Mouse (Mus musculus): ENCODE data around the gene Ddx28. TPM values are rescaled to one million over a fixed set of nuclear protein-coding genes. Genes with fewer than 3 reads are reported as not detected.
A peak's percentile ranks its signal among the peaks of the same experiment; 100 is the strongest.
"Not testable (repeated sequence)": the region's sequence is repeated elsewhere in the genome, so short reads cannot be mapped to it uniquely, and the experiment has no call there.

The Ddx28 gene
- polyA plus RNA-seq, 1 experiment from 2014 or later: 12.9 TPM

GRCm38 (mm10) chr8:106012203-106012602 lies 521 bp upstream of the Ddx28 start:
- H3K9ac ChIP-seq: peak overlapping the region; percentile 94
- ATAC-seq (ENCODE audit: low read depth): peak; percentile 36; the same call in 1 of the 2 replicates
- H3K36me3 ChIP-seq; H3K9me3 ChIP-seq (replicated peaks); H3K27me3 ChIP-seq: not testable (repeated sequence)
- H3K4me3 ChIP-seq (replicated peaks): peak overlapping the region; percentile 93
- peak; percentile 37 for DNase-seq
- 43% methylated on average over 8 of the region's 8 CpGs for WGBS (ENCODE audit: insufficient replicate concordance)
- H3K4me2 ChIP-seq: peak overlapping the region; percentile 98
- H3K27ac ChIP-seq: peak overlapping the region; percentile 87
- H3K4me1 ChIP-seq (replicated peaks): peaks cover 67% of the 10 kb centered on the region

- H3K36me3 ChIP-seq: peaks cover 7% of the 10 kb centered on the region; the same call in 1 of the 2 replicates
- DNase-seq (peak; percentile 85), ATAC-seq (ENCODE audit: low read depth) (peak; percentile 89)
- WGBS (ENCODE audit: insufficient replicate concordance): under 1% methylated on average over 74 of the region's 74 CpGs
- no peaks in the 10 kb centered on the region for H3K27me3 ChIP-seq
- no peaks in the 10 kb centered on the region for H3K9me3 ChIP-seq (replicated peaks)
- H3K4me2 ChIP-seq: peak overlapping the region; percentile 98
- H3K4me3 ChIP-seq (replicated peaks): peak overlapping the region; percentile 93
- H3K9ac ChIP-seq: peak overlapping the region; percentile 94
- peak overlapping the region; percentile 87 for H3K27ac ChIP-seq
- peaks cover 60% of the 10 kb centered on the region for H3K4me1 ChIP-seq (replicated peaks)
Measured at GRCm38 (mm10) chr8:106010748-106011642, 687 bp downstream of the Ddx28 start.

- H3K9me3 ChIP-seq (replicated peaks); H3K27ac ChIP-seq; ATAC-seq (ENCODE audit: low read depth); H3K4me2 ChIP-seq; H3K9ac ChIP-seq; H3K36me3 ChIP-seq; H3K27me3 ChIP-seq; DNase-seq; H3K4me3 ChIP-seq (replicated peaks): not testable (repeated sequence)
- H3K4me1 ChIP-seq (replicated peaks): peaks cover 51% of the 10 kb centered on the region
- WGBS (ENCODE audit: insufficient replicate concordance): 55% methylated on average over 3 of the region's 3 CpGs
Measured at GRCm38 (mm10) chr8:106007891-106008290, 3.8 kb downstream of the Ddx28 start.

- no peak overlapping the region for H3K9ac ChIP-seq
- peaks cover 3% of the 10 kb centered on the region; the same call in 1 of the 2 replicates for H3K36me3 ChIP-seq
- H3K4me1 ChIP-seq (replicated peaks): peaks cover 46% of the 10 kb centered on the region
- H3K9me3 ChIP-seq (replicated peaks): no peaks in the 10 kb centered on the region
- no peak for DNase-seq
- no peak overlapping the region for H3K4me2 ChIP-seq
- WGBS (ENCODE audit: insufficient replicate concordance): 53% methylated on average over 3 of the region's 3 CpGs
- ATAC-seq (ENCODE audit: low read depth): no peak
- no peak overlapping the region for H3K4me3 ChIP-seq (replicated peaks)
- no peak overlapping the region for H3K27ac ChIP-seq
- H3K27me3 ChIP-seq: no peaks in the 10 kb centered on the region
Measured at GRCm38 (mm10) chr8:106007135-106007534, 4.5 kb downstream of the Ddx28 start.

- Histone ChIP-seq H3K4me3 (replicated peaks) (no peak overlapping the region), H3K27me3 (0 out of 2 replicates have a peak, but pooled peaks cover 3% of the 10 kb centered on the region), H3K36me3 (peaks cover 3% of the 10 kb centered on the region; the same call in 1 of the 2 replicates), H3K27ac (no peak overlapping the region), H3K4me2 (no peak overlapping the region), H3K9me3 (replicated peaks) (no peaks in the 10 kb centered on the region), H3K4me1 (replicated peaks) (peaks cover 39% of the 10 kb centered on the region), H3K9ac (no peak overlapping the region)
- ATAC-seq (ENCODE audit: low read depth) (no peak), DNase-seq (no peak)
- 75% methylated on average over 4 of the region's 4 CpGs for WGBS (ENCODE audit: insufficient replicate concordance)
Measured at GRCm38 (mm10) chr8:106006413-106006812, 5.3 kb downstream of the Ddx28 start.

- Histone ChIP-seq H3K4me3 (replicated peaks) (no peak within 1 kb of the TSS), H3K36me3 (peaks cover 3% of the 10 kb centered on the region; the same call in 1 of the 2 replicates), H3K9me3 (replicated peaks) (no peaks in the 10 kb centered on the region), H3K4me1 (replicated peaks) (peaks cover 39% of the 10 kb centered on the region), H3K4me2 (no peak within 1 kb of the TSS), H3K27me3 (0 out of 2 replicates have a peak, but pooled peaks cover 3% of the 10 kb centered on the region), H3K27ac (no peak within 1 kb of the TSS), H3K9ac (no peak within 1 kb of the TSS)
- DNase-seq (no peak), ATAC-seq (ENCODE audit: low read depth) (no peak)
- WGBS (ENCODE audit: insufficient replicate concordance): 78% methylated on average over 4 of the region's 4 CpGs
Measured at GRCm38 (mm10) chr8:106005875-106006274, 5.8 kb downstream of the Ddx28 start, which contains the start of gene Dpep2nb. Gene Dpep2nb, minus strand, starts transcription at chr8:106005975.

- Histone ChIP-seq H3K9ac (no peak overlapping the region), H3K36me3 (peaks cover 2% of the 10 kb centered on the region; the same call in 1 of the 2 replicates), H3K4me3 (replicated peaks) (no peak overlapping the region), H3K27ac (no peak overlapping the region), H3K4me2 (no peak overlapping the region), H3K4me1 (replicated peaks) (peaks cover 27% of the 10 kb centered on the region), H3K9me3 (replicated peaks) (no peaks in the 10 kb centered on the region), H3K27me3 (0 out of 2 replicates have a peak, but pooled peaks cover 3% of the 10 kb centered on the region)
- 45% methylated on average over 8 of the region's 8 CpGs for WGBS (ENCODE audit: insufficient replicate concordance)
- DNase-seq (no peak), ATAC-seq (ENCODE audit: low read depth) (no peak)
Measured at GRCm38 (mm10) chr8:106004538-106005207, 7.0 kb downstream of the Ddx28 start.

- no peak for DNase-seq
- H3K4me1 ChIP-seq (replicated peaks): peaks cover 21% of the 10 kb centered on the region
- no peak overlapping the region for H3K4me2 ChIP-seq
- no peak overlapping the region for H3K27ac ChIP-seq
- no peak for ATAC-seq (ENCODE audit: low read depth)
- no peak overlapping the region for H3K9ac ChIP-seq
- WGBS (ENCODE audit: insufficient replicate concordance): 63% methylated on average over 4 of the region's 4 CpGs
- H3K9me3 ChIP-seq (replicated peaks): no peaks in the 10 kb centered on the region
- H3K4me3 ChIP-seq (replicated peaks): no peak overlapping the region
- 0 out of 2 replicates have a peak, but pooled peaks cover 3% of the 10 kb centered on the region for H3K27me3 ChIP-seq
- no peaks in the 10 kb centered on the region for H3K36me3 ChIP-seq
Measured at GRCm38 (mm10) chr8:106001908-106002307, 9.8 kb downstream of the Ddx28 start.

- no peaks in the 10 kb centered on the region for H3K9me3 ChIP-seq (replicated peaks)
- no peak overlapping the region for H3K4me3 ChIP-seq (replicated peaks)
- peaks cover 21% of the 10 kb centered on the region for H3K4me1 ChIP-seq (replicated peaks)
- H3K27me3 ChIP-seq: 0 out of 2 replicates have a peak, but pooled peaks cover 10% of the 10 kb centered on the region
- no peaks in the 10 kb centered on the region for H3K36me3 ChIP-seq
- H3K27ac ChIP-seq: peak overlapping the region; percentile 30; the same call in 1 of the 2 replicates
- no peak overlapping the region for H3K9ac ChIP-seq
- no peak for DNase-seq
- WGBS (ENCODE audit: insufficient replicate concordance): 60% methylated on average over 2 of the region's 2 CpGs
- H3K4me2 ChIP-seq: no peak overlapping the region
- peak; percentile 58 for ATAC-seq (ENCODE audit: low read depth)
Measured at GRCm38 (mm10) chr8:105998971-105999370, 12.7 kb downstream of the Ddx28 start.

- H3K27me3 ChIP-seq: 0 out of 2 replicates have a peak, but pooled peaks cover 7% of the 10 kb centered on the region
- 32% methylated on average over 7 of the region's 7 CpGs for WGBS (ENCODE audit: insufficient replicate concordance)
- DNase-seq (no peak), ATAC-seq (ENCODE audit: low read depth) (no peak)
- H3K9me3 ChIP-seq (replicated peaks): no peaks in the 10 kb centered on the region
- H3K4me1 ChIP-seq (replicated peaks): peaks cover 29% of the 10 kb centered on the region
- H3K4me3 ChIP-seq (replicated peaks): no peak overlapping the region
- no peak overlapping the region for H3K9ac ChIP-seq
- H3K36me3 ChIP-seq: no peaks in the 10 kb centered on the region
- no peak overlapping the region for H3K4me2 ChIP-seq
- no peak overlapping the region for H3K27ac ChIP-seq
Measured at GRCm38 (mm10) chr8:105996359-105996758, 15.3 kb downstream of the Ddx28 start.

- 51% methylated on average over 4 of the region's 4 CpGs for WGBS (ENCODE audit: insufficient replicate concordance)
- 0 out of 2 replicates have a peak, but pooled peaks have one; percentile 39 for ATAC-seq (ENCODE audit: low read depth)
- no peaks in the 10 kb centered on the region for H3K9me3 ChIP-seq (replicated peaks)
- H3K36me3 ChIP-seq: no peaks in the 10 kb centered on the region
- H3K27me3 ChIP-seq: peaks cover 16% of the 10 kb centered on the region; the same call in 1 of the 2 replicates
- no peak overlapping the region for H3K9ac ChIP-seq
- no peak overlapping the region for H3K27ac ChIP-seq
- H3K4me1 ChIP-seq (replicated peaks): peaks cover 30% of the 10 kb centered on the region
- no peak overlapping the region for H3K4me3 ChIP-seq (replicated peaks)
- no peak overlapping the region for H3K4me2 ChIP-seq
- no peak for DNase-seq
Measured at GRCm38 (mm10) chr8:105993226-105993625, 18.5 kb downstream of the Ddx28 start.
